Mouse (Mus musculus) intestine, embryonic 16.5 days (tissue): ENCODE data around the gene Aass. TPM values are rescaled to one million over a fixed set of nuclear protein-coding genes. Genes with fewer than 3 reads are reported as not detected.
"Not testable (repeated sequence)": the region's sequence is repeated elsewhere in the genome, so short reads cannot be mapped to it uniquely, and the experiment has no call there.

Experiments
- ATAC-seq: fragments of 200-750 bp; cut with Nextera tagmentation; 2 replicates; pipeline ENCODE4 v1.8.0; 2017; ENCODE audit warnings: moderate TSS enrichment, moderate library complexity
- H3K27ac ChIP-seq: fragments of 300-500 bp; sonication (generic); 2 replicates; pipeline ENCODE4 v1.5.1; 2014; ENCODE audit warnings: mild to moderate bottlenecking, low read length
- H3K27me3 ChIP-seq: fragments of 300-500 bp; sonication (generic); replicated peaks from 2 replicates; pipeline ENCODE4 v1.6.1; 2014; ENCODE audit warnings: low read length, control low read depth, mixed read lengths; ENCODE audit not compliant: control insufficient read depth, insufficient read depth
- H3K36me3 ChIP-seq: fragments of 300-500 bp; sonication (generic); 2 replicates; pipeline ENCODE4 v1.6.1; 2014; ENCODE audit warnings: low read length, control low read depth; ENCODE audit not compliant: control insufficient read depth, insufficient read depth
- H3K4me1 ChIP-seq: fragments of 300-500 bp; sonication (generic); 2 replicates; pipeline ENCODE4 v1.6.1; 2014; ENCODE audit warnings: low read length, control low read depth, mixed read lengths; ENCODE audit not compliant: control insufficient read depth, insufficient read depth
- H3K4me2 ChIP-seq: fragments of 300-500 bp; sonication (generic); 2 replicates; pipeline ENCODE4 v1.6.1; 2014; ENCODE audit warnings: low read depth, low read length, control low read depth
- H3K4me3 ChIP-seq: fragments of 300-500 bp; sonication (generic); 2 replicates; pipeline ENCODE4 v1.5.1; 2014; ENCODE audit warnings: mild to moderate bottlenecking, low read length
- H3K9ac ChIP-seq: fragments of 300-500 bp; sonication (generic); 2 replicates; pipeline ENCODE4 v1.6.1; 2014; ENCODE audit warnings: low read depth, low read length
- H3K9me3 ChIP-seq: fragments of 300-500 bp; sonication (generic); 2 replicates; pipeline ENCODE4 v1.6.1; 2016; ENCODE audit warnings: low read length, control low read depth; ENCODE audit not compliant: control insufficient read depth
- WGBS: fragments of 180-500 bp; shearing (Covaris S2); extraction: QIAGEN DNeasy Blood & Tissue Kit; methylation state at CpG from one replicate; pipeline ENCODE4 v1.1.7; 2014; 5-methylcytosine and 5-hydroxymethylcytosine counted together
- polyA plus RNA-seq: library from polyadenylated mRNA; unstranded; fragments of >200 nt; fragmentation: Nextera tagmentation; extraction: Ambion mirVana; gene quantifications from 2 replicates; pipeline ENCODE4 v1.2.1, GENCODE M21; 2015

Gene Aass
- polyA plus RNA-seq: 1.8 and 2.3 TPM in 2 replicates

- H3K36me3 ChIP-seq: no peaks in the 10 kb centered on the region
- peak within 1 kb of the TSS; percentile 41; the same call in 1 of the 2 replicates for H3K9ac ChIP-seq
- H3K4me1 ChIP-seq: no peaks in the 10 kb centered on the region
- 1% methylated on average over 20 of the region's 20 CpGs for WGBS
- peak within 1 kb of the TSS; percentile 61 for H3K4me2 ChIP-seq
- peak within 1 kb of the TSS; percentile 42 for H3K4me3 ChIP-seq
- no peak within 1 kb of the TSS for H3K27ac ChIP-seq
- no peaks in the 10 kb centered on the region for H3K9me3 ChIP-seq
- no peaks in the 10 kb centered on the region for H3K27me3 ChIP-seq
- peak; percentile 89 for ATAC-seq
Measured at GRCm38 (mm10) chr6:23132573-23133181, at the start of gene Aass. TSS of gene Aass (minus strand) at chr6:23132986.

DNA sequence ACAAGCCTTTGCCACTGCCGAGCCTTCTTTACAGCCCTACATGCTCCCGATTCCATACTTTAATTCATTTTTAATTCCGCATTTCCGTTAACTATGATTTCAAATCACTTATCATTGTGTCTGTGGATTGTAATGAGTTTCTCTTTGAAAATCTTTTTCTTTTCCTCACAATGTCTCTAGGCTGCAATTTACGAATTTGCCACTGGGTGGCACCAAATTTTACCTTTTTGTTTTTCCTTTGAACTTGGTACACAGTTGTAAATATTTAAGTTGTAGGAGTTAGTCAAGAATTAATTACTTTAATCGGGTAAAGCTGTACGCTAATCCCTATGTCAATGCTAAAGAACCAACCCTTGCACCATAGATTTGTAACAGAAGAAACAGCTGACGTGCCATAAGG is 47.3 kb upstream of the Aass start:
- Histone ChIP-seq H3K4me2 (0 out of 2 replicates have a peak overlapping the region, but pooled peaks have one; percentile 26), H3K9me3 (no peaks in the 10 kb centered on the region), H3K4me3 (no peak overlapping the region), H3K27ac (no peak overlapping the region), H3K4me1 (no peaks in the 10 kb centered on the region), H3K9ac (no peak overlapping the region), H3K36me3 (no peaks in the 10 kb centered on the region), H3K27me3 (no peaks in the 10 kb centered on the region)
- 19% methylated on average over 8 of the region's 8 CpGs for WGBS
- ATAC-seq: no peak

- not testable (repeated sequence) for H3K4me2 ChIP-seq, H3K36me3 ChIP-seq, H3K9me3 ChIP-seq, H3K4me3 ChIP-seq, H3K27ac ChIP-seq, H3K4me1 ChIP-seq, ATAC-seq, H3K9ac ChIP-seq, H3K27me3 ChIP-seq
- 54% methylated on average over 1 of the region's 2 CpGs for WGBS
Measured at GRCm38 (mm10) chr6:23163824-23164223, 31.0 kb upstream of the Aass start.

DNA sequence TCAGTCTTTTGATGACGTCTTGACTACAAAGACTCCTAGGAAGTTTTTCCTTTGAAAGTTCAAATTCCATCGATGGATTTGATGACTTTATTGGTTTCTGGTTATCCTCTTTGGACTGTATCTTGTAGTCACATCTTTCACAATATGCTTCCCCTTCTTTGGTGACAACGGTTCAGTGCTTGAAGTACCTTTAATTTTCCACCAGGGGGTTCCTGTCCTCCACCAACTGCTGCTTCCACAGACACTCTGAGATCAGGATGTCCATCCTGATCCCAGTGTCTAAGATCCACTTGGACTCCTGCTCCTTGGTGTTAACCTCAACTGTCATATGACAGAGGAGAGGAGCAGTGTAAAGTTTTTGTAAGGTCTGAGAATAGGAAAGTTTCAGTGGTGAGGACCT is 23.6 kb upstream of the Aass start:
- not testable (repeated sequence) for H3K27ac ChIP-seq, H3K9me3 ChIP-seq, H3K4me3 ChIP-seq, H3K4me1 ChIP-seq, H3K36me3 ChIP-seq, H3K4me2 ChIP-seq, H3K27me3 ChIP-seq, H3K9ac ChIP-seq, ATAC-seq
- WGBS: 71% methylated on average over 2 of the region's 3 CpGs

DNA sequence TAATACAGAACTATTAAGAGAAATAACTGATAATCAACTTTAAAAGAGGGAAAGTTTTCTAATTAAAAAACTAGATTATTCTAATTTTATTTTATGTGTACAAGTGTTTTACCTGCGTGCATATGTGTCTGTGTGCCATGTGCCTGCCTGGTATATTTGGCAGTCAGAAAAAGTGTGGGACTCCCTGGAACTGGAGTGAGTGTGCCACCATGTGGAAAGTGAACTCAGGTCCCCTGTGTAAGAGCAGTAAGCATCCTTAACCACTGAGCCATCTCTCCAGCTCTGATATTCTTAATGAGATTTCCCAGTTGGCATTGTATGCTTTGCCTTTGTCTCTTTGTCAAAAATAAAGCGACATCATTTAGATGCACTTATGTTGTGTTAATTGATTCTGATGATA is 20.3 kb upstream of the Aass start:
- Histone ChIP-seq H3K4me2 (no peak overlapping the region), H3K4me1 (no peaks in the 10 kb centered on the region), H3K9ac (no peak overlapping the region), H3K36me3 (no peaks in the 10 kb centered on the region), H3K4me3 (no peak overlapping the region), H3K27ac (no peak overlapping the region), H3K27me3 (no peaks in the 10 kb centered on the region), H3K9me3 (no peaks in the 10 kb centered on the region)
- WGBS: 93% methylated on average over 2 of the region's 2 CpGs
- no peak for ATAC-seq

- Histone ChIP-seq H3K4me3 (no peak overlapping the region), H3K9ac (no peak overlapping the region), H3K4me2 (no peak overlapping the region), H3K4me1 (no peaks in the 10 kb centered on the region), H3K27me3 (no peaks in the 10 kb centered on the region), H3K27ac (no peak overlapping the region), H3K9me3 (no peaks in the 10 kb centered on the region), H3K36me3 (no peaks in the 10 kb centered on the region)
- ATAC-seq: no peak
- WGBS: 75% methylated on average over 2 of the region's 2 CpGs
Measured at GRCm38 (mm10) chr6:23147221-23147620, 14.4 kb upstream of the Aass start.

DNA sequence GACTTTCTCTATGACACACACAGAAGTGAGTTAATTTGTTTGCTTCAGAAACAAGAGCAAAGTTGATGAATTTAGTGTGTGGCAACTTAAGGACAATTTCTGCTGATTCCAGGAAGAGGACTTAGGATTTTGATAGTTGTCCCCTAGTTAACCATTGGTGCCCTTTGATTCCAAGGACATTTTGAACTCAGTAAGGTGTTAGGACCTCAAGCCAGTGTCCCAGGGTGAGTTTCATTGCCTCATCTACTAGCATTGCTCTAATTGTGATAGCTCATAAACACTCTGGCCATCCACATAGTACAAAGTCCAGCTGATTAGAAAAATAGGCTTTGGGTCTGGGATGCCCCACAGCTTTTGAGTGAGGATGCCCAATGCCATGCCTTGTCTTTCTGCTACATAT is 11.2 kb upstream of the Aass start:
- Histone ChIP-seq H3K4me1 (no peaks in the 10 kb centered on the region), H3K4me2 (no peak overlapping the region), H3K4me3 (no peak overlapping the region), H3K9ac (no peak overlapping the region), H3K9me3 (no peaks in the 10 kb centered on the region), H3K27me3 (no peaks in the 10 kb centered on the region), H3K27ac (no peak overlapping the region), H3K36me3 (no peaks in the 10 kb centered on the region)
- ATAC-seq: no peak

GRCm38 (mm10) chr6:23131015-23131414 is 1.8 kb downstream of the Aass start:
- H3K27ac ChIP-seq: no peak overlapping the region
- H3K9me3 ChIP-seq: no peaks in the 10 kb centered on the region
- ATAC-seq: peak; percentile 35
- H3K36me3 ChIP-seq: no peaks in the 10 kb centered on the region
- no peak overlapping the region for H3K4me3 ChIP-seq
- H3K4me2 ChIP-seq: no peak overlapping the region
- H3K4me1 ChIP-seq: no peaks in the 10 kb centered on the region
- no peak overlapping the region for H3K9ac ChIP-seq
- no peaks in the 10 kb centered on the region for H3K27me3 ChIP-seq
- 43% methylated on average over 4 of the region's 4 CpGs for WGBS

GRCm38 (mm10) chr6:23129201-23129600 is 3.6 kb downstream of the Aass start:
- 70% methylated on average over 4 of the region's 4 CpGs for WGBS
- H3K4me1 ChIP-seq: no peaks in the 10 kb centered on the region
- no peak for ATAC-seq
- H3K4me2 ChIP-seq: no peak overlapping the region
- no peaks in the 10 kb centered on the region for H3K27me3 ChIP-seq
- H3K9me3 ChIP-seq: no peaks in the 10 kb centered on the region
- no peaks in the 10 kb centered on the region for H3K36me3 ChIP-seq
- no peak overlapping the region for H3K4me3 ChIP-seq
- H3K9ac ChIP-seq: no peak overlapping the region
- no peak overlapping the region for H3K27ac ChIP-seq

- Histone ChIP-seq H3K27ac (no peak overlapping the region), H3K27me3 (no peaks in the 10 kb centered on the region), H3K9ac (no peak overlapping the region), H3K4me3 (no peak overlapping the region), H3K4me2 (no peak overlapping the region), H3K9me3 (no peaks in the 10 kb centered on the region), H3K4me1 (no peaks in the 10 kb centered on the region), H3K36me3 (no peaks in the 10 kb centered on the region)
- no peak for ATAC-seq
- 74% methylated on average over 7 of the region's 7 CpGs for WGBS
Measured at GRCm38 (mm10) chr6:23126706-23127105, 6.1 kb downstream of the Aass start.
